Mouse (Mus musculus) G1E (cell line): ENCODE data around the gene Carmil1.

Experiments used
- CTCF ChIP-seq: IDR thresholded peaks from 2 replicates; pipeline ENCODE4 v1.5.1; 2012; ENCODE audit warnings: low read depth, low read length, inconsistent platforms, mixed read lengths
- GATA1 ChIP-seq: IDR thresholded peaks from 2 replicates; pipeline ENCODE4 v1.6.1; 2012; ENCODE audit warnings: borderline replicate concordance, low read length, inconsistent platforms, mixed read lengths
- GATA2 ChIP-seq: IDR thresholded peaks from 2 replicates; pipeline ENCODE4 v1.6.1; 2012; ENCODE audit warnings: low read depth, low read length, inconsistent platforms, borderline replicate concordance
- POLR2AphosphoS5 ChIP-seq: IDR thresholded peaks from 2 replicates; pipeline ENCODE4 v1.6.1; 2012; ENCODE audit warnings: low read depth, low read length, inconsistent platforms; ENCODE audit not compliant: insufficient replicate concordance
- TAL1 ChIP-seq: conservative IDR thresholded peaks from 2 replicates; pipeline ENCODE4 v1.6.1; 2012; ENCODE audit warnings: low read depth, low read length, inconsistent platforms, mixed read lengths

DNA sequence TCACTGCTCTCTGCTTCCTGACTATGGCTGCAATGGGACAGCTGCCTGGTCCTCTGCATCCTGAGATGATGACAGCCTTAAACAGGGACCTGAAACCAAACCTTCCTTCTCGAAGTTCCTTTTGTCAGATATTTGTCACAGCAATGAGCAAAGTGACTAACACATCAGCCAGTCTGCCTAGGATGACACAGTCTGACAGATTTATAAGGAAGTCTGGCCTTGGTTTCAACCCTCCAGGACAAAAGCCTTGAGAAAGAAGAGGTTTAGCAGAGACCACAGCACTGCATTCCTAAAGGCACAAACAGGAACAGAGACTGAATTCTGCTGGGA lies 175.3 kb downstream of the Carmil1 start:
- TF ChIP-seq CTCF: no peak
- TF ChIP-seq TAL1: no peak
- no peak for TF ChIP-seq GATA1
- no peak for TF ChIP-seq POLR2AphosphoS5
- TF ChIP-seq GATA2: no peak
